Mouse (Mus musculus) limb, embryonic 10.5 days (tissue): Measurements from ENCODE around the gene Wbp2nl. TPM values are rescaled to one million over a fixed set of nuclear protein-coding genes. Genes with fewer than 3 reads are reported as not detected.

Experiments used
- DNase-seq: peaks from one replicate; pipeline ENCODE4 v3.0.0-alpha.2; 2017; ENCODE audit warnings: low spot score
- H3K27ac ChIP-seq: fragments of 300-500 bp; sonication (generic); 2 replicates; pipeline ENCODE4 v1.5.1; 2016; ENCODE audit warnings: mild to moderate bottlenecking
- H3K27me3 ChIP-seq: fragments of 300-500 bp; sonication (generic); 2 replicates; pipeline ENCODE4 v1.6.1; 2016; ENCODE audit warnings: low read depth, mild to moderate bottlenecking; ENCODE audit not compliant: poor library complexity, severe bottlenecking
- H3K36me3 ChIP-seq: fragments of 300-500 bp; sonication (generic); 2 replicates; pipeline ENCODE4 v1.6.1; 2016; ENCODE audit warnings: mild to moderate bottlenecking, moderate library complexity
- H3K4me1 ChIP-seq: fragments of 300-500 bp; sonication (generic); 2 replicates; pipeline ENCODE4 v1.6.1; 2016
- H3K4me3 ChIP-seq: fragments of 300-500 bp; sonication (generic); 2 replicates; pipeline ENCODE4 v1.5.1; 2016; ENCODE audit warnings: mild to moderate bottlenecking, moderate library complexity
- H3K9me3 ChIP-seq: fragments of 300-500 bp; sonication (generic); replicated peaks from 2 replicates; pipeline ENCODE4 v1.6.1; 2016; ENCODE audit warnings: mild to moderate bottlenecking
- WGBS: fragments of 180-500 bp; shearing (Covaris S2); methylation state at CpG from one replicate; pipeline ENCODE4 v1.1.7; 2016; 5-methylcytosine and 5-hydroxymethylcytosine counted together
- polyA plus RNA-seq: library from polyadenylated mRNA; unstranded; fragments of >200 nt; fragmentation: Nextera tagmentation; extraction: Ambion mirVana; gene quantifications from 2 replicates; pipeline ENCODE4 v1.2.1, GENCODE M21; 2016

Gene Wbp2nl
- 0.16 and 0.38 TPM in 2 replicates for polyA plus RNA-seq

DNA sequence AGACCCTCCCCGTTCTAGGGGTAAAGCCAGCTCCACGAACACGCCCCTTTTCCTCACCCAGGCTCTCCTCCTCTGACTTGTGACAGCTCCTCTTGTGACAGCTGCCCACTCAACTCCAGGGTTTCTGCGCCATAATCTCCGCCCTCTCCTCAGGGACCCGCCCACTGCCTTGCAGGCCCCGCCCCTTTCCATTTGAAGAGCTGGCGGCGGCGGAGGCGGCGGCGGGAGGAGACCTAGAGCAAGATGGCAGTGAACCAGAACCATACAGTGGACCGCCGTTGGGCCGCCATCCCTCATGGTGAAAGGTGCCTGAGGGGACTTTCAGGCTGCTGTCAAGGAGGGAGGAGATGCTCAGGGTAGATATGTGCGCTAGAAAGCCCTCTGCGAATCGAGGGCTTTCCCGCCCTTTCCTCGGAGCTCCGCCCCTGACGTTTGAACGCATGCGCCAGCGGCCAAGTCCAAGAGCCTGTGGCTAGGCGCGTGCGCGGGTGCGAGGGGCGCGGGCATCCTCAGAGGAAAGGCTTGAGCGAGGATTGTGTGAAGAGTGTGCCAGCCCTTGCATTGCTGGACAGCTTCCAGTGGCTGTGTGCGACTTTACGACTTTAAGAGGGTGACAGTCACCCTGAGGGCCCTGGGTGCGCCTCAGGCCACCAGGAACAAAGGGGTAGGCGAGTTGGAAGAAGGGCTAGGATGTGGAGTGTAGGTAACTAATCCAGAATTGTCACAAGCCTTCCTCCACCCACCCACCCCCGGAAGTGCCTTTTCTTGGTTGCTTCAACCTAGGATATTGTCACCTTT lies at the start of gene Wbp2nl:
Wbp2nl (plus strand) TSS at position 191 of the 798 bp plus-strand sequence.
- Histone ChIP-seq H3K27me3 (peaks cover 11% of the 10 kb centered on the region), H3K27ac (no peak within 1 kb of the TSS), H3K4me1 (peaks cover 6% of the 10 kb centered on the region; the same call in 1 of the 2 replicates), H3K4me3 (0 out of 2 replicates have a peak within 1 kb of the TSS, but pooled peaks have one; percentile 14), H3K36me3 (no peaks in the 10 kb centered on the region), H3K9me3 (0 out of 2 replicates have a peak, but pooled peaks cover 2% of the 10 kb centered on the region)
- DNase-seq, result peak; percentile 31
- WGBS, result 55% methylated on average over 39 of the region's 39 CpGs

- Histone ChIP-seq H3K4me3 (no peak overlapping the region), H3K36me3 (no peaks in the 10 kb centered on the region), H3K27me3 (peaks cover 15% of the 10 kb centered on the region), H3K27ac (no peak overlapping the region), H3K4me1 (peaks cover 8% of the 10 kb centered on the region), H3K9me3 (no peaks in the 10 kb centered on the region)
- no peak for DNase-seq
- 92% methylated on average over 3 of the region's 3 CpGs for WGBS
Observed at GRCm38 (mm10) chr15:82251579-82251978, 47.2 kb upstream of the Wbp2nl start.

DNA sequence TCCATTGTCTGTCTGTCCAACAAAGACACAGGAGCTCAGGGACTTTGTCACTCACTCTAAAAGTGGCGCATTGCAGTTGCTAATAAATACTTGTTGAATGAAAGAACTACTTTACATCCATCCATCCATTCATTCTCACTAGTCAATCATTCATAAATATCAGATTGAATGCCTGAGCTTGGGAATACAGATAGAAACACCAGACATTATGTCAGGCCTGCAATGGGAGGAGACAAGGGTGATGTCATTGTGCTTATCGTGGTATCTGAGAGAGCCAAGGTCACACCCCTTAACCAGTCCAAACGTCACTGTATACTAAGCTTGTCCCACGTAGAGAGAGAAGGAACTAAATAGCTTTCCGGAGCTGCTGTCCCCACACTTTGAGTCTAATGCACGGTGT lies 46.7 kb upstream of the Wbp2nl start, which contains the start of gene 1500009C09Rik:
1500009C09Rik (plus strand) TSS at position 301 of the 400 bp plus-strand sequence.
- no peak for DNase-seq
- no peaks in the 10 kb centered on the region for H3K36me3 ChIP-seq
- no peaks in the 10 kb centered on the region for H3K9me3 ChIP-seq
- H3K27me3 ChIP-seq, result peaks cover 15% of the 10 kb centered on the region
- no peak within 1 kb of the TSS for H3K4me3 ChIP-seq
- 88% methylated on average over 6 of the region's 6 CpGs for WGBS
- peaks cover 8% of the 10 kb centered on the region for H3K4me1 ChIP-seq
- H3K27ac ChIP-seq, result no peak within 1 kb of the TSS

DNA sequence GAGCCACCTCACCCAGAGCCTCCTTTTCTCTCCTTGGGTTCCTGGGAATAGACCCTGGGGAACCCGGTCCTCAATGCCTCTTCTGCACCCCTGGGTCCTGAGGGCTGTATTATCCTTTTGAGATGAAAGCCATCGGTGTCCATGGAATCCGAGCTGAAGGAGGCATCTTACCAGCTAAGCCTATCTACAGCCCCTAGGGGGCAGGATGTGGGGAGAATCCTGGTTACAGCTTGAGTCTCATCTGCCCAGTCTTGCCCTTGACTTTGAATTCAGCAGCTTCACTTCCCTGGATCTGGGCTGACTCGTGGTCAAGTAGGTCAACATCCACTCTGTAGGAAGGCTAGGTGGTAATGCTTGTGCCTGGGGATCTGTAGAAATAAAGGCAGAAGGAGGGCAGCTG lies 43.5 kb upstream of the Wbp2nl start:
- Histone ChIP-seq H3K9me3 (no peaks in the 10 kb centered on the region), H3K27me3 (peaks cover 20% of the 10 kb centered on the region), H3K27ac (no peak overlapping the region), H3K36me3 (no peaks in the 10 kb centered on the region), H3K4me1 (peaks cover 8% of the 10 kb centered on the region), H3K4me3 (no peak overlapping the region)
- DNase-seq, result no peak
- 50% methylated on average over 4 of the region's 4 CpGs for WGBS

- no peaks in the 10 kb centered on the region for H3K36me3 ChIP-seq
- peaks cover 8% of the 10 kb centered on the region for H3K4me1 ChIP-seq
- no peaks in the 10 kb centered on the region for H3K9me3 ChIP-seq
- H3K27ac ChIP-seq, result no peak overlapping the region
- 35% methylated on average over 10 of the region's 10 CpGs for WGBS
- peaks cover 24% of the 10 kb centered on the region for H3K27me3 ChIP-seq
- DNase-seq, result no peak
- H3K4me3 ChIP-seq, result no peak overlapping the region
Observed at GRCm38 (mm10) chr15:82255944-82256383, 42.8 kb upstream of the Wbp2nl start.

DNA sequence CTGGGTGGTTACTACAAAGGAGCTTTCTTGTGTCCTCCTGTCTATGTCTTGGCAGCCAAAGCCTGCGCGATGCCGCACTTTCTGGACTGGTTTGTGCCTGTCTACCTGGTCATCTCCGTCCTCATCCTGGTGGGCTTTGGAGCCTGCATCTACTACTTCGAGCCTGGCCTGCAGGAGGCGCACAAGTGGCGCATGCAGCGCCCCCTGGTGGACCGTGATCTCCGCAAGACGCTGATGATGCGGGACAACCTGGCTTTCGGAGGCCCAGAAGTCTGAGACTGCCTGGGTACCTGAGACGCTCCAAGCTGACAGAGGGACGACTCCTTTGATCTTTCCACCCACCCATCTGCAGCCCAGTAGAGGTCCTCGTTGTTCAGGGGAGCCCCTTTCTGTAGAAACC lies 39.2 kb upstream of the Wbp2nl start:
- no peak overlapping the region for H3K4me3 ChIP-seq
- 8% methylated on average over 16 of the region's 16 CpGs for WGBS

GRCm38 (mm10) chr15:82266356-82266755 lies 32.4 kb upstream of the Wbp2nl start:
- 24% methylated on average over 6 of the region's 6 CpGs for WGBS
- Histone ChIP-seq H3K4me3 (no peak overlapping the region), H3K36me3 (no peaks in the 10 kb centered on the region), H3K9me3 (no peaks in the 10 kb centered on the region), H3K27me3 (peaks cover 20% of the 10 kb centered on the region), H3K4me1 (peaks cover 4% of the 10 kb centered on the region; the same call in 1 of the 2 replicates), H3K27ac (no peak overlapping the region)
- peak; percentile 85 for DNase-seq

More for the DNA sequence above, 39.2 kb upstream of the Wbp2nl start:
- DNase-seq, result peak; percentile 88
- Histone ChIP-seq H3K27me3 (peaks cover 26% of the 10 kb centered on the region), H3K36me3 (no peaks in the 10 kb centered on the region), H3K27ac (no peak overlapping the region), H3K4me1 (peaks cover 8% of the 10 kb centered on the region), H3K9me3 (no peaks in the 10 kb centered on the region)

DNA sequence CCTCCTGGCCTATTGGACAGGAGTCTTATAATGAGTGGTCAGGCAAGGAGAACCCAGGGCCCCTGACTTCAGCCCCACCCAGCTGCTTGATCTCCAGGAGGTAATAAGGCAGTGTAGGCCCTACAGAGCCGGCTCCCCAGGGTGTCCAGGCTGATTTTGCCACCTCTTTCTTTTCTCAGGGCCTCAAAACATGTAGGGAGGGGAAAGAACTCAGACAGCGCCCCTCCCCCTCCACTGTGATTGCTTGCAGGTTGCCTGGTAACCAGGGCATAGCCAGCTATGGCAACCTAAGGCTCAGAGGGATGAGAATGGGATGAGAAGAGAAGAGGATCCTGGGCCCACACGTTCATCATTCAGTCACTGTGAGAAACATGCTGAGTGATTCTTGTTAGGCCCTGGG lies 30.6 kb upstream of the Wbp2nl start:
- H3K4me1 ChIP-seq, result peaks cover 4% of the 10 kb centered on the region; the same call in 1 of the 2 replicates
- H3K9me3 ChIP-seq, result no peaks in the 10 kb centered on the region
- 29% methylated on average over 3 of the region's 3 CpGs for WGBS
- no peak for DNase-seq
- H3K4me3 ChIP-seq, result no peak overlapping the region
- no peak overlapping the region for H3K27ac ChIP-seq
- no peaks in the 10 kb centered on the region for H3K36me3 ChIP-seq
- peaks cover 38% of the 10 kb centered on the region for H3K27me3 ChIP-seq

DNA sequence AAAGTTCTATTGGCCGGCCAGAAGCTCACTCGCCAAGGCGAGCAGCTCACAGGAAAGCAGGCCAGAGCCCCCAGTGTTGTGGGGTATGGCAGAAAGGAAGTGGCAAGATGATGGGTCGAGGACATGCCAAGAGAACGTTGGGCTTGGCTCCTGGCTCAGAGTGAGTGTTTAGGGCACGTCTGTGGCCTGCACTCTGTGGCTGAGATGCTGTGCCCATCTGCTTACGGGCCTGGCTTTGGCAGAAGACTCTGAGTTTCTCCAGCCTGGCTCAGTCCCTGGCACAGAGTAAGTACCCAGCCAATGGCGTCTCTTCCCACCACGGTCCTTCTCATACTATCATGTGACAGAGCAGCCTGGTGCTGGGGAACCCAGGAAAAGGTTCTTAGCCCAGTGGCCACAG lies 30.0 kb upstream of the Wbp2nl start:
- WGBS, result 89% methylated on average over 9 of the region's 9 CpGs

DNA sequence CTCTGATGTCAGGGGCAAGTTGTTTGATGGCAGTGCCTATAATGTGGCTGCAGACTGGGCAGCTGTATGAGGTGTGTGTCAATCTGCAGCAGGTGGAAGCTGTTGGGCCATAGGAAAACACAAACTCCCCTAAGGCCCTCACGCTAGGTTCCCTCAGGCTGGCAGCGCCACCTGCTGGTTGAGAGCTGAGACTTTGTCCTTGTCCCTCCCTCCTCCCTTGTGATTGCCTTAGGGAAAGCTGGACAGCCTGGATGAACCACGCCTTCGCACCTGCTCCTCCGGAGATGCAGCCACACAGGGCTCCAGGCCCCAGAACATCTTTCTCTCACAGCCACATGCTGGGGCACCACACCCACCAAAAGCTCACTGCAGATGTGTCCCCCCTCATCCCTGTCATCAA lies 27.6 kb upstream of the Wbp2nl start:
- Histone ChIP-seq H3K36me3 (no peaks in the 10 kb centered on the region), H3K9me3 (no peaks in the 10 kb centered on the region), H3K4me1 (peaks cover 24% of the 10 kb centered on the region), H3K4me3 (no peak overlapping the region), H3K27me3 (peaks cover 55% of the 10 kb centered on the region), H3K27ac (no peak overlapping the region)
- 4% methylated on average over 5 of the region's 5 CpGs for WGBS
- DNase-seq, result peak; percentile 88

More for the DNA sequence above, 30.0 kb upstream of the Wbp2nl start:
- DNase-seq, result no peak
- Histone ChIP-seq H3K36me3 (no peaks in the 10 kb centered on the region), H3K27ac (no peak overlapping the region), H3K27me3 (peaks cover 44% of the 10 kb centered on the region), H3K4me3 (no peak overlapping the region), H3K4me1 (peaks cover 4% of the 10 kb centered on the region; the same call in 1 of the 2 replicates), H3K9me3 (no peaks in the 10 kb centered on the region)

- WGBS, result 85% methylated on average over 6 of the region's 6 CpGs
- Histone ChIP-seq H3K27ac (no peak overlapping the region), H3K36me3 (0 out of 2 replicates have a peak, but pooled peaks cover 5% of the 10 kb centered on the region), H3K27me3 (peaks cover 55% of the 10 kb centered on the region), H3K4me1 (peaks cover 29% of the 10 kb centered on the region), H3K4me3 (no peak overlapping the region), H3K9me3 (no peaks in the 10 kb centered on the region)
- no peak for DNase-seq
Observed at GRCm38 (mm10) chr15:82272295-82272694, 26.5 kb upstream of the Wbp2nl start.

DNA sequence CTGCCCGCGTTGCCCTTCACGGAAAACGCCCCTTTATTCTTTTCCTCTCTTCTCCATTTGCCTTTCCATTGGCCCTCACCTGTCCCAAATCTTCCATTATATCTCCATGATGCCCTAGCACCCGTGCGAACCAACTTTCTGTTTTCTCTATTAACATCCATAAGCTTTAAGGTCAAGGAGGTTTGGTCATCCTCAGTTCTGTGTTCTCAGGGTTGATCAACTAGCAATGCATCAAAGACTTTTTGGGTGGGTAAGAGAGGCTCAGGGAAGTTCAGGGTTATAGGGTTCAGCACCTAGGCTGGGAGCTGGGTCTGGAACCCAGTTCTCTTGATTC lies 24.2 kb upstream of the Wbp2nl start, which contains the start of gene Sept3:
Sept3 (plus strand) TSS at position 301 of the 334 bp plus-strand sequence.
- H3K4me1 ChIP-seq, result peaks cover 27% of the 10 kb centered on the region
- no peaks in the 10 kb centered on the region for H3K9me3 ChIP-seq
- peaks cover 53% of the 10 kb centered on the region for H3K27me3 ChIP-seq
- WGBS, result 32% methylated on average over 6 of the region's 6 CpGs
- peak within 1 kb of the TSS; percentile 78 for H3K4me3 ChIP-seq
- peak within 1 kb of the TSS; percentile 90 for H3K27ac ChIP-seq
- peaks cover 19% of the 10 kb centered on the region for H3K36me3 ChIP-seq
- no peak for DNase-seq
